Mouse (Mus musculus) cerebellum, adult 9-10 months (tissue): ENCODE measurements around the gene Gm20747.
"Not testable (repeated sequence)": the region's sequence is repeated elsewhere in the genome, so short reads cannot be mapped to it uniquely, and the experiment has no call there.

ENCODE experiments used
- DNase-seq: peaks from one replicate; pipeline ENCODE4 v3.0.0; 2022

Gm20747 gene

GRCm38 (mm10) chrY:53418191-53418590 is at the start of gene Gm20747:
Gene Gm20747, minus strand, starts transcription at chrY:53418291.
- DNase-seq = not testable (repeated sequence)
